Mouse (Mus musculus) induced T-regulatory cell, adult 2 months (primary cell): ENCODE results near the gene G6pc2.
A peak's percentile ranks its signal among the peaks of the same experiment; 100 is the strongest.

Source experiments
- DNase-seq: peaks from one replicate; pipeline ENCODE4 v3.0.0-alpha.2; 2012; ENCODE audit warnings: low read depth

Gene G6pc2

GRCm38 (mm10) chr2:69210773-69211172 lies at the start of gene G6pc2:
G6pc2 (plus strand) TSS chr2:69211073.
- no peak for DNase-seq

GRCm38 (mm10) chr2:69170395-69171077 lies 40.3 kb upstream of the G6pc2 start:
- DNase-seq: no peak

GRCm38 (mm10) chr2:69175296-69175695 lies 35.6 kb upstream of the G6pc2 start:
- no peak for DNase-seq

GRCm38 (mm10) chr2:69179721-69180120 lies 31.2 kb upstream of the G6pc2 start:
- no peak for DNase-seq

- no peak for DNase-seq
Observed at GRCm38 (mm10) chr2:69187990-69188389, 22.9 kb upstream of the G6pc2 start.

GRCm38 (mm10) chr2:69188732-69189131 lies 22.1 kb upstream of the G6pc2 start:
- no peak for DNase-seq

GRCm38 (mm10) chr2:69189222-69189621 lies 21.7 kb upstream of the G6pc2 start:
- DNase-seq: no peak

- DNase-seq: no peak
Observed at GRCm38 (mm10) chr2:69191059-69191458, 19.8 kb upstream of the G6pc2 start.

- no peak for DNase-seq
Observed at GRCm38 (mm10) chr2:69193555-69193954, 17.3 kb upstream of the G6pc2 start.

- peak; percentile 7 for DNase-seq
Observed at GRCm38 (mm10) chr2:69205185-69205584, 5.7 kb upstream of the G6pc2 start.

GRCm38 (mm10) chr2:69205791-69206351 lies 5.0 kb upstream of the G6pc2 start, which contains the start of gene Spc25:
Spc25 (minus strand) TSS chr2:69206194.
- DNase-seq: peak; percentile 96

- no peak for DNase-seq
Observed at GRCm38 (mm10) chr2:69206523-69206922, 4.3 kb upstream of the G6pc2 start.

- no peak for DNase-seq
Observed at GRCm38 (mm10) chr2:69209684-69210083, 1.2 kb upstream of the G6pc2 start.

- no peak for DNase-seq
Observed at GRCm38 (mm10) chr2:69212652-69213051, 1.8 kb downstream of the G6pc2 start.

GRCm38 (mm10) chr2:69215242-69215641 lies 4.4 kb downstream of the G6pc2 start:
- no peak for DNase-seq

- DNase-seq: no peak
Observed at GRCm38 (mm10) chr2:69221868-69222416, 11.1 kb downstream of the G6pc2 start.

- no peak for DNase-seq
Observed at GRCm38 (mm10) chr2:69222815-69223214, 11.9 kb downstream of the G6pc2 start.

- DNase-seq: no peak
Observed at GRCm38 (mm10) chr2:69224724-69225123, 13.9 kb downstream of the G6pc2 start.

- no peak for DNase-seq
Observed at GRCm38 (mm10) chr2:69226876-69227275, 16.0 kb downstream of the G6pc2 start.

- no peak for DNase-seq
Observed at GRCm38 (mm10) chr2:69228635-69229034, 17.8 kb downstream of the G6pc2 start.

GRCm38 (mm10) chr2:69230137-69230536 lies 19.3 kb downstream of the G6pc2 start:
- DNase-seq: no peak

- DNase-seq: no peak
Observed at GRCm38 (mm10) chr2:69232101-69232500, 21.2 kb downstream of the G6pc2 start.

GRCm38 (mm10) chr2:69234976-69235678 lies 24.3 kb downstream of the G6pc2 start:
- DNase-seq: no peak
